Mouse (Mus musculus) limb, embryonic 10.5 days (tissue): Measurements from ENCODE around the gene B3gnt7. TPM values are rescaled to one million over a fixed set of nuclear protein-coding genes. Genes with fewer than 3 reads are reported as not detected.

Experiments
- DNase-seq: peaks from one replicate; pipeline ENCODE4 v3.0.0-alpha.2; 2017; ENCODE audit warnings: low spot score
- H3K27ac ChIP-seq: fragments of 300-500 bp; sonication (generic); 2 replicates; pipeline ENCODE4 v1.5.1; 2016; ENCODE audit warnings: mild to moderate bottlenecking
- H3K27me3 ChIP-seq: fragments of 300-500 bp; sonication (generic); 2 replicates; pipeline ENCODE4 v1.6.1; 2016; ENCODE audit warnings: low read depth, mild to moderate bottlenecking; ENCODE audit not compliant: poor library complexity, severe bottlenecking
- H3K36me3 ChIP-seq: fragments of 300-500 bp; sonication (generic); 2 replicates; pipeline ENCODE4 v1.6.1; 2016; ENCODE audit warnings: mild to moderate bottlenecking, moderate library complexity
- H3K4me1 ChIP-seq: fragments of 300-500 bp; sonication (generic); 2 replicates; pipeline ENCODE4 v1.6.1; 2016
- H3K4me3 ChIP-seq: fragments of 300-500 bp; sonication (generic); 2 replicates; pipeline ENCODE4 v1.5.1; 2016; ENCODE audit warnings: mild to moderate bottlenecking, moderate library complexity
- H3K9me3 ChIP-seq: fragments of 300-500 bp; sonication (generic); replicated peaks from 2 replicates; pipeline ENCODE4 v1.6.1; 2016; ENCODE audit warnings: mild to moderate bottlenecking
- WGBS: fragments of 180-500 bp; shearing (Covaris S2); methylation state at CpG from one replicate; pipeline ENCODE4 v1.1.7; 2016; 5-methylcytosine and 5-hydroxymethylcytosine counted together
- polyA plus RNA-seq: library from polyadenylated mRNA; unstranded; fragments of >200 nt; fragmentation: Nextera tagmentation; extraction: Ambion mirVana; gene quantifications from 2 replicates; pipeline ENCODE4 v1.2.1, GENCODE M21; 2016

The B3gnt7 gene
- polyA plus RNA-seq, result 3.4 and 3.9 TPM in 2 replicates

GRCm38 (mm10) chr1:86302532-86302931 lies at the start of gene B3gnt7:
B3gnt7 (plus strand) TSS chr1:86302832.
- no peak for DNase-seq
- H3K27me3 ChIP-seq, result peaks cover 86% of the 10 kb centered on the region
- H3K9me3 ChIP-seq, result no peaks in the 10 kb centered on the region
- 27% methylated on average over 6 of the region's 6 CpGs for WGBS
- H3K27ac ChIP-seq, result peak within 1 kb of the TSS; percentile 77
- H3K4me1 ChIP-seq, result peaks cover 59% of the 10 kb centered on the region
- no peaks in the 10 kb centered on the region for H3K36me3 ChIP-seq
- H3K4me3 ChIP-seq, result peak within 1 kb of the TSS; percentile 74

GRCm38 (mm10) chr1:86253410-86253809 lies 49.2 kb upstream of the B3gnt7 start:
- no peak for DNase-seq
- Histone ChIP-seq H3K36me3 (peaks cover 4% of the 10 kb centered on the region; the same call in 1 of the 2 replicates), H3K27me3 (no peaks in the 10 kb centered on the region), H3K27ac (no peak overlapping the region), H3K4me3 (no peak overlapping the region), H3K4me1 (no peaks in the 10 kb centered on the region), H3K9me3 (no peaks in the 10 kb centered on the region)
- WGBS, result 92% methylated on average over 8 of the region's 8 CpGs

- Histone ChIP-seq H3K27ac (no peak overlapping the region), H3K27me3 (no peaks in the 10 kb centered on the region), H3K4me3 (no peak overlapping the region), H3K4me1 (no peaks in the 10 kb centered on the region), H3K9me3 (no peaks in the 10 kb centered on the region), H3K36me3 (no peaks in the 10 kb centered on the region)
- 79% methylated on average over 4 of the region's 4 CpGs for WGBS
- DNase-seq, result no peak
Measured at GRCm38 (mm10) chr1:86256311-86256710, 46.3 kb upstream of the B3gnt7 start.

- H3K27me3 ChIP-seq, result no peaks in the 10 kb centered on the region
- H3K4me1 ChIP-seq, result no peaks in the 10 kb centered on the region
- no peak overlapping the region for H3K27ac ChIP-seq
- H3K9me3 ChIP-seq, result no peaks in the 10 kb centered on the region
- H3K4me3 ChIP-seq, result no peak overlapping the region
- H3K36me3 ChIP-seq, result no peaks in the 10 kb centered on the region
- no peak for DNase-seq
- WGBS, result 92% methylated on average over 8 of the region's 8 CpGs
Measured at GRCm38 (mm10) chr1:86257228-86257627, 45.4 kb upstream of the B3gnt7 start.

- no peak for DNase-seq
- Histone ChIP-seq H3K27ac (no peak overlapping the region), H3K27me3 (no peaks in the 10 kb centered on the region), H3K36me3 (no peaks in the 10 kb centered on the region), H3K4me3 (no peak overlapping the region), H3K9me3 (no peaks in the 10 kb centered on the region), H3K4me1 (no peaks in the 10 kb centered on the region)
- 85% methylated on average over 7 of the region's 7 CpGs for WGBS
Measured at GRCm38 (mm10) chr1:86258171-86258824, 44.3 kb upstream of the B3gnt7 start.

- Histone ChIP-seq H3K4me1 (no peaks in the 10 kb centered on the region; the same call in 1 of the 2 replicates), H3K36me3 (no peaks in the 10 kb centered on the region), H3K27me3 (no peaks in the 10 kb centered on the region), H3K27ac (no peak overlapping the region), H3K9me3 (no peaks in the 10 kb centered on the region), H3K4me3 (no peak overlapping the region)
- 69% methylated on average over 7 of the region's 7 CpGs for WGBS
- DNase-seq, result no peak
Measured at GRCm38 (mm10) chr1:86263564-86264339, 38.9 kb upstream of the B3gnt7 start.

- no peaks in the 10 kb centered on the region for H3K36me3 ChIP-seq
- no peak overlapping the region for H3K27ac ChIP-seq
- no peaks in the 10 kb centered on the region for H3K27me3 ChIP-seq
- no peak for DNase-seq
- WGBS, result 53% methylated on average over 3 of the region's 3 CpGs
- H3K4me3 ChIP-seq, result no peak overlapping the region
- H3K4me1 ChIP-seq, result peaks cover 4% of the 10 kb centered on the region; the same call in 1 of the 2 replicates
- no peaks in the 10 kb centered on the region for H3K9me3 ChIP-seq
Measured at GRCm38 (mm10) chr1:86265060-86265459, 37.6 kb upstream of the B3gnt7 start.

GRCm38 (mm10) chr1:86268492-86269189 lies 34.0 kb upstream of the B3gnt7 start:
- H3K4me1 ChIP-seq, result peaks cover 4% of the 10 kb centered on the region; the same call in 1 of the 2 replicates
- H3K27me3 ChIP-seq, result no peaks in the 10 kb centered on the region
- 94% methylated on average over 9 of the region's 9 CpGs for WGBS
- H3K27ac ChIP-seq, result no peak overlapping the region
- DNase-seq, result no peak
- H3K36me3 ChIP-seq, result no peaks in the 10 kb centered on the region
- H3K4me3 ChIP-seq, result no peak overlapping the region
- H3K9me3 ChIP-seq, result no peaks in the 10 kb centered on the region

GRCm38 (mm10) chr1:86269190-86269508 lies 33.5 kb upstream of the B3gnt7 start:
- WGBS, result 86% methylated on average over 4 of the region's 4 CpGs
- no peak overlapping the region; the same call in 1 of the 2 replicates for H3K27ac ChIP-seq
- H3K36me3 ChIP-seq, result no peaks in the 10 kb centered on the region
- no peak overlapping the region for H3K4me3 ChIP-seq
- no peak for DNase-seq
- H3K27me3 ChIP-seq, result no peaks in the 10 kb centered on the region
- H3K4me1 ChIP-seq, result 0 out of 2 replicates have a peak, but pooled peaks cover 4% of the 10 kb centered on the region
- no peaks in the 10 kb centered on the region for H3K9me3 ChIP-seq

- 82% methylated on average over 6 of the region's 6 CpGs for WGBS
- no peak for DNase-seq
- no peaks in the 10 kb centered on the region for H3K36me3 ChIP-seq
Measured at GRCm38 (mm10) chr1:86271707-86272106, 30.9 kb upstream of the B3gnt7 start.

GRCm38 (mm10) chr1:86277055-86277454 lies 25.6 kb upstream of the B3gnt7 start:
- no peak for DNase-seq
- Histone ChIP-seq H3K27me3 (no peaks in the 10 kb centered on the region), H3K36me3 (no peaks in the 10 kb centered on the region), H3K4me1 (peaks cover 17% of the 10 kb centered on the region), H3K9me3 (no peaks in the 10 kb centered on the region), H3K27ac (peak overlapping the region; percentile 6; the same call in 1 of the 2 replicates), H3K4me3 (no peak overlapping the region)
- WGBS, result 81% methylated on average over 5 of the region's 5 CpGs

More at GRCm38 (mm10) chr1:86271707-86272106, 30.9 kb upstream of the B3gnt7 start:
- 0 out of 2 replicates have a peak, but pooled peaks cover 5% of the 10 kb centered on the region for H3K4me1 ChIP-seq
- H3K4me3 ChIP-seq, result no peak overlapping the region
- H3K27me3 ChIP-seq, result no peaks in the 10 kb centered on the region
- H3K27ac ChIP-seq, result no peak overlapping the region
- no peaks in the 10 kb centered on the region for H3K9me3 ChIP-seq

- no peaks in the 10 kb centered on the region for H3K27me3 ChIP-seq
- H3K4me3 ChIP-seq, result no peak overlapping the region
- peaks cover 14% of the 10 kb centered on the region for H3K4me1 ChIP-seq
- 89% methylated on average over 11 of the region's 11 CpGs for WGBS
- H3K36me3 ChIP-seq, result no peaks in the 10 kb centered on the region
- no peak overlapping the region for H3K27ac ChIP-seq
- H3K9me3 ChIP-seq, result no peaks in the 10 kb centered on the region
- no peak for DNase-seq
Measured at GRCm38 (mm10) chr1:86281781-86282536, 20.7 kb upstream of the B3gnt7 start.
